Mouse (Mus musculus) kidney, postnatal 4 days (tissue): ENCODE results near the gene Prdx2.

Source experiments
- DNase-seq, 2 experiments: peaks; one replicate each; pipeline ENCODE4 v3.0.0; 2021; ENCODE audit warnings: mixed read lengths in 2 of 2

Prdx2 gene

DNA sequence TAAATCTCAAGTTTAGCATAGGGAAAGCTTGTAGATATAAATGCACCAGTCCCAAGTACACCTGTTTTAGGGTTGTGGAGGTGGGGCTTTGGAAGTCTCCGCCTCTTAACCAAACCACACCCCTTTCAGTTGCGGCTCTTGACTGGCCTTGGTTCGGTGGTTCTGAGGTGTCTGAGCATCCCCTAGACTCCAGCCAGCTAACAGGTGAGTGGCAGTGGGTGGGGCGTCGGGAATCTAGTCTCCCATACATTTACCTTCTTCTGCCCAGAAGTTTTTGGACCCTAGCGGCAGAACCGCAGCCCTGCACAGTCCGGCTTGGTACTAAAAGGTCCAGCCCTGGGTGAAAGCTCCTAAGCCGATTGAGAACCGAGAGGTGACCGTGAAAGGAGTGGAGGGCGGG is 19.6 kb upstream of the Prdx2 start:
- no peak for DNase-seq

DNA sequence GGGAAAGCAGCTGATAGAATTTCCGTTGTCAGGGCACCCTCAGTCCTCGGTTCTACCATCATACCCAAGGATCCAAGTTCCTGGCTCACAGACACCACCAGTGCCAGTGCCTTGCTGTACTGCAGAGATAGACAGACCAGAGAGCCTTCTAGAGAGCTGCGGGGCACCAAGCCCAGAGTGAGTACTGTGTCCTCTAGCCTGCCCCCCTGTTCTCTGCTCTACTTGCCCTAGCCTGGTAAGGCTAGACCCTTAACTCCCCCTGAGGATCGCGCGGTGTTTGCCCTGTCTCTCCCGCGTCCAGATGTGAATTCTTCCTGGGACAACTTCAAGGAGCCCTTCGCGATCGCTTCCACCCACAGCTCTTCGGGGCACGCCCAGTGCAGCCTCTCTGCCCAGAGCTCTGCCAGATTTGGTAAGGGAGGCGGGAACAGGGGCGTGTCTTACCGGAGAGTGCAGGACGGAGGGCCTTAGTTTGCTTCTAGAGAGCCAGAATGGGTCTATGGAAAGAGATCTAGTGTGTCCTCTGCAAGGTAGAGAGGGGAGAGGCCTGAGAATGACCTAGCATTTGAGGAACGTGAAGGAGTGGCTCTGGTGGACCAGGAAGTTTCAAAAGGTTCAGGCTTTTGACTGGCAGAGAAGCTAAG is 16.7 kb upstream of the Prdx2 start:
- DNase-seq, result peak; percentile 43 to 57

DNA sequence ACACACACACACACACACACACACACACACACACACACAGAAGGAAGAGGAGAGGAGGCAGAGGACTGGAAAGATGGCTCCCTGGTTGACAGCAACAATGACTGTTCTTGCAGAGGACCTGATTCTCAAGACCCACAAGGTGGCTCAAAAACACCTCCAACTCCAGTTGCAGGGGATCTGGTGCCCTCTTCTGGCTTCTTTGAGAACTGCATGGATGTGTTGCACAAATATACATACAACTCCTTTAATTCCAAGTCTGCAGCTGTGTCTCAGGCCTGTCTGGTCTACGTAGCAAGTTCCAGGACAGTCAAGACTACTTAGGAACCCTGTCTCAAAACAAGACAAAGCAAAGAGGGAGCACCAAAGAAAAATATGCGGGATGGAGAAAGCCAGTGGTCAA is 12.6 kb upstream of the Prdx2 start:
- DNase-seq, result peak; percentile 83 to 86

DNA sequence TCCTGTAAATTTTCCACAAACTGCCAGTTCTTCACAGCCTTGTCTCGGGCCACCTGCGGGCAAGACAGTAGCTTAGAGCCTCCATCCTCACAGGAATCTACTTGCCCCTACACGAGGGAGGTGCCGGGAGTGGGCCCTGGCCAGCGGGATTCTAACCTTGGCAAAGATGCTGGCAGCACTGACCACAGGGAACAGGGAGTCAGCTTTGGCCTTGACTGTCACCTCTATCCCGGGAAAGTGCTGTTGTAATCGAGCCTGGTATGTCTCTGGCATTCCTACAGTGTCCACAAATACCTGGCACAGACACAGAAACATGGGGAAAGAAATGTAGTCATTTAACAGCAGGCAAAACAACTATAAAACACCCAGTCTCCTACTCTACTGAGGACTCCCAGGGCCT is 9.6 kb upstream of the Prdx2 start:
- DNase-seq, result no peak

DNA sequence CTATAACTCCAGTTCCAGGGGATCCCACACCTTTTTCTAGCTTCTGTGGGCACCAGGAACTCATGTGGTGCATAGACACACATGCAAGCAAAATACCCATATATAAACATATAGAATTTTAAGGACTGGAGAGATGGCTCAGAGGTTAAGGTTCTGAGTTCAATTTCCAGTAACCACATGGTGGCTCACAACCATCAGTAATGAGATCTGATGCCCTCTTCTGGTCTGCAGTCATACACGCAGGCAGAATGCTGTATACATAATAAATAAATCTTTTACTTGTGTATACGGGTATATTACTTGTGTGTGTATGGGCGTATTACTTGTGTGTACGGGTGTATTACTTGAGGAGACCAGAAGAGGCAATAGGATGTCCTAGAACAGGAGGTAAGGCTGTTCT is 5.4 kb upstream of the Prdx2 start:
- no peak for DNase-seq

DNA sequence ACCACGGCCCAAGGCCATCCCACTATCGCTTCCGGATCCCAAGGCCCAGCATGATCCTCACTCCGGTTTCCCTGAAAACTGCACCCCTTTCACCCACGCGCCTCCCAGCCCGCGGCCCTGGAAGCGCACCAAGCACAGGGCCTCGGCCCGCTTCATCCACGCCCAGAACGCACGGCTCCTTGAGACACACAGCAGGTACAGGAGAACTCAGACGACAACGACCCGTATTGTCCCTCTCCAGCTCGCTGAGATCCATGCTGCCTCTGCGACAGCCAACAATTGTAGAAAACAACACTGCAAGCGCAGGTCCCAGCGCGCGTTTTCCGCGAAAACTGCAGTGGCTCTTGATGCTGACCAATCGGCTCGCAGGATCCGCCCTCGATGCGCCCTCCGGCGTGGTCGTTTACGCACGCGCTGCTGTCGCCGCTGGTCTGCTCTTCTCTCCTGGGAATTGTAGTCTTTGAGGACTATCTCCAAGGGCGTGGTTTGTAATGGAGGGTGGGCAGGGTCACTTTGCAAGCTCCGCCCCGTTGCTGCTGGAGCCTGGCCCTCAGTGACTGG is 3.6 kb upstream of the Prdx2 start:
- peak; percentile 95 to 97 for DNase-seq

DNA sequence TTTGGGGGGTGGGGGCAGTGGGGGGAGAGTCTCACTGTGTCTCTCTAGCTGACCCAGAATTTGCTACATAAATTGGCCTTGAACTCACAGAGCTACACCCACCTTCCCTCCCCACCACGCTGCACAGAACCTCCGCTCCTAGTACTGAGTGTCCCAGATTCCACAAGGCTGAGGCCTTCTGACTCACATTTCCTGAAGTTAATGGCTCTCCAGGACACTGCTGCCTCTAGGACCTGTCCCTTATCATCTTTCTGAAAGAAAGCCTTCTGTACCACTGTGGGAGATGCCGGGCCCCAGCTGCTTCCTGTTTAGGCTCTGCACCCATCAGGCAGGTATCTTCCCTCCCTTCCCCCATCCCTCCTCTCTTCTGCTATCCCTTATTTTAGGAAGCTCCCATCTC is 2.8 kb upstream of the Prdx2 start:
- DNase-seq, result no peak

DNA sequence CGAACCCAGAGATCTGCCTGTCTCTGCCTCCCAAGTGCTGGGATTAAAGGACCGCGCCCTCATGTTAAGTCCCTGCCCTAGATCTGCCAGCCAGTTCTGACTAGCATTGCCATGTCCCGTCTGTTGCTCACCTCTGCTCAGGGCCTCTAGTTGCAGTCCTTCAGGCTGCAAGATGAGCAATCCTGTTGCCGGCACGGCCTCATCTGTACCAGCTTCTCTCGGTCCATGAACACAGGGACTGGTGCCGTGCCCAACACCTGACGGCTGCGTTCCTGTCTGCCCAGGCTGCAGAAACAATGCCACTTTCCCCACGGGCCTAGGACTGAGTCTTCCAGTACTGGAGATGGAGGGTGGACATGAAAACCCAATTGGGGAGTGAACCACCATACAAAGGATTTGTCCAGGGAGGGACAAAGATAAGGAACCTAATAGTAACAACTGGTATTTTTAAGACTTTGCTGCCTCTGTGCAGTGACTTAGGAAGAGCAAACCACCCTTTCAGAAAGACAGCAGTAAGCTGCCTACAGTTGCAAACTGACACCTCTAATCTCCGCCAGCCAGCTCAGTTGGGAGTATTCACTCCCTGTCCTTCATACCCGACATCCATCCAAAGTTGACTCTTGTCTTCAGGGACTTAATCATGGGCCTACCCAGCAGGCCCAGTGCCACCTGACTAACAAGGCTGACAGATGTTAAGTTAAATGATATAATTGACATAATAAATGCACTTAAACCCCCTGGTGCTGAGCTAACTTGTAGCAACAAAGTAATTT is 1.7 kb upstream of the Prdx2 start:
- no peak for DNase-seq

DNA sequence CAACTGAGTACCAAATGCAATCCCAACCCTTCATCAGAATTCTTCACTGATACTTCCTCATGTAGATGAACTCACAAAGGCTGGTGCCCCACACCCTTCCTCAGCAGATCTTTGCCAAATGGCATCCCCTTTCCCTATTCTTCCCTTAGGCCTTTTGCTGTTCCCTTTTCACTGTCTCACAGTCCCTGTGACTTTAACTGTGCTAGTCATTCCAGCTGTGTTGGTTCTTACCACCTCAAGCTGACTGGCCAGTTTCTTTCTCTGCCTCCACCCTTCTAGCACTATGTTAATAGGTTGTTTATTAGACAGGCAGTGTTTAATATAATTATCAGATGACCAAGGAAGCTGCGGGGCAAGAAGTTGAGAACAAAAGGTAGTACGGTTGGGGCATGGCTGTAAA is 737 bp upstream of the Prdx2 start:
- DNase-seq, result no peak

DNA sequence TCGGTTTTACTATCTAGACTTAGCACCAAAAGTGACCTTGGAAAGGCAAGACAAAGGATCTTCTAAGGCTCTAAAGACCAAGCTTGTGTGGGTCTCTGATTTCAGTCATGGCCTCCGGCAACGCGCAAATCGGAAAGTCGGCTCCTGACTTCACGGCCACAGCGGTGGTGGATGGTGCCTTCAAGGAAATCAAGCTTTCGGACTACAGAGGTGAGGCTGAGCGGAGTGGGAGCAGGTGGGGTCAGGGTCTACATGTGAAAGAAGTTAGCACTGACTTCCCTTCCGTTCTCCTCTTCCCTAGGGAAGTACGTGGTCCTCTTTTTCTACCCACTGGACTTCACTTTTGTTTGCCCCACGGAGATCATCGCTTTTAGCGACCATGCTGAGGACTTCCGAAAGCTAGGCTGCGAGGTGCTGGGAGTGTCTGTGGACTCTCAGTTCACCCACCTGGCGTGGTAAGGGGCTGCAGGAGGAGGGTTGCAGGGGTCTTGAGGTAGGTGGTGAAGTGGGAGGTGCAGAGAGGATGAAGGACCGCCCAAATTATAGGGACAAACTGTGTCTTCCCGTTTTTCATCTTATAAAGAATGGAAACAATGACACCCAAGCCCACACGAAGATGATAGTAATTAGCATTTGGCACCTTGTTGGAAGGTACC is 876 bp downstream of the Prdx2 start:
- peak; percentile 48 to 57 for DNase-seq

DNA sequence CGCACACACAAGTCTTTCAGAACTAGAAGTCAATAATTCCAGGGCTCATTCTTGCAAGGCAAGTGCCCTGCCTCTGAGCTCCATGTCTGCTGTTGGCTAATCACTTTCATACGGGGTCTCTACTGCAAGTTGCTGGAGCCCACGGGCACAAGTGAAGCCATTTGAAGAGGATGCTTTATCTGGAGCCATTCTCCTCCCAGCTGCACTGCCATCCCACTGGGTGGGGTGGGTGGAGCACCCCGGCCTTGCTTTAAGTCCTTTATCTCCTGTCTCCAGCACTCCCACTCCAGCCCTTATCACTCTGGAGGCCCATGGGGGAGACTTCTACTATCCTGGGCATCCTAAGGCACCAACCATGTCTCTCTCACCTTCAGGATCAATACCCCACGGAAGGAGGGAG is 1.5 kb downstream of the Prdx2 start:
- DNase-seq, result no peak

DNA sequence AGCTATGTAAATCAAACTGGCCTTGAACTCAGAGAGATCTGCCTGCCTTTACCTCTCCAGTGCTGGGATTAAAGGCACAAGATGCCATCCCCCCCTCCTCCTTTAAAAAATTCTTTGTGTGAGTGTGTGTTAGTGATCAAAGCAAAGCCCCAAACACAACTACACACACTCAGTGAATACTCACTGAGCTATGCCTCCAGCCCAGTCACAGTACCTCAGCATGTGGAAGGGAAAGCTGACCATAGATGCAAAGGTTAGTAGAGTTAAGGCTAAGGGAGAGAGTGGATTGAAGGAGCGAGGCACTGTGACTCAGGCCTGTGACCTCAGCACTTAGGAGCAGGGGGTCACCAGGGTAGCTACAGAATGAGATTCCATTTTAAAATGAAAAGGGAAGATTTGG is 3.7 kb downstream of the Prdx2 start:
- DNase-seq, result no peak

DNA sequence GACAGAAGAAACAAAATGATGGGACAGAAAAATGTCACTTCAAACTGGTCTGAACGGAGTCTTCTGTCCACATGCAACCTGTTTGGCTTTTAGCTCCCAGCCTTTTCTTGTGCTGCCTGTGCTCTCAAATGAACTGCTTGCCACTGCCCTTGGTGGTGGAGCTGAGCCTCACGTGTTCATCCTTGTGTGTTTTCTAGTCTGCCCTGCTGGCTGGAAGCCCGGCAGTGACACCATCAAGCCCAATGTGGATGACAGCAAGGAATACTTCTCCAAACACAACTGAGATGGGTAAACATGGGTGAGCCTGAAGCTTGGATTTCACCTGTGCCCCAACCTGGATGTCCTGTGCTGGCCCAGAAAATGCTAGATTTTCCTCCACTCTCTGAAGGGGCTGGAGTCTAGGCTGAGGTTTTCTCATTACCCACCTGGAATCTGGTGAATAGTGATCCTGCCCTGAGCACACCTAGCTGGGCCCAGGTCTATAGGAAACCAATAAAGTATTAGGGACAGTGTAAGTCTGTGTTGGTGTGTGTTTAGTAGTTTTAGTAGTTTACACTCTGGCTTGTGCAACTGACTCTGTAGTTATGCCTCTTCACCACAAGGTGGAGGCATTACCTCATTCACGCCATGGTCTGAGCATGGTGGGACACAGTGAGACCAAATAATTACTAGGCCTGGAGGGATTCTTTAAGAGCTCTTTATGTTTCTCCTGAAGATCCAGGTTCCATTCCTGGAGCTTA is 4.6 kb downstream of the Prdx2 start:
- DNase-seq, result peak; percentile 41 to 65

DNA sequence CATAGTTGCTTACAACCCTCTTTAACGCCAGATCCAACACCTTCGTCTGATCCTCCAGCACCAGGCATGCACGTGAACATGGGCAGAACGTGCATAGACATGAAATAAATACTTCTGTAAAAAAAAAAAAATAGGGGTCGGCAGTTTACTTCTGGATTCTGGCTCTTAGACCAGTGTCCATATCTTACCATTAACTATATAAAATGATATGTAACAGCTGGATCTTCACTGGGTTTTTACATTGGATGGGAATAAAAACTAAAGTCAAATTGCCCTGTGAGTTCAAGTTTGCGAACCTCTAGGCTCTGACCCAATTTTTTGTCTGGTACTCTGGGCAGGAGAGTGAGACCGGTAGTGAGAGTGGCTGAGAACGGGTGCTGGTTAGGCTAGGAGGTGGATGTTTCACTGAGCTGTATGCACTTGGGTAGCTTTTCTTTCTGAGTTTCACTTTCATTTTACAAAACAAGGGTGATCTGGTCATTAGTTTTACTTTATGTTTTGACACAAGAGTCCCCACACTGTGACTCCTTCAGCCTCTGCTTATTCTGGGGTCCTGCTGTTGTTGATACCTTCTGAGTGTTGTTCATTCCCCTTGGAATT is 5.3 kb downstream of the Prdx2 start:
- no peak for DNase-seq

DNA sequence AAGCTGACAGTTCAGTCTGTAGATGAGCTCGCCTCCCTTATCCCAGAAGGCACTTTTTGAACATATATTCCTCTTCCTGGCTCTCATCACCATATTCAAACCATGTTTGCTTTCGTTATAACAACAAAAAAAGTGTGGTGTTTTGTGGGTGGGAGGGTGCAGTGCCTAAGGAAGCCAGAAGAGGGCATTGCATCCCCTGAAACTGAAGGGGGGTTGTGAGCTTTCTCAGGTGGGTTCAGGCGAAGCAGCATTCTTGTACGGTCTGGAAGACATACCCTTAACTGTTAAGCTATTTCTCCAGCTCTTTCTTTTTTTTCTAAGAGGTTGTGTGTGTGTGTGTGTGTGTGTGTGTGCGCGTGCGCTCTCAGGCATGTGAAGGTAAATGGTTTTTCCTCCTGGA is 6.0 kb downstream of the Prdx2 start:
- peak; percentile 81 to 84 for DNase-seq

DNA sequence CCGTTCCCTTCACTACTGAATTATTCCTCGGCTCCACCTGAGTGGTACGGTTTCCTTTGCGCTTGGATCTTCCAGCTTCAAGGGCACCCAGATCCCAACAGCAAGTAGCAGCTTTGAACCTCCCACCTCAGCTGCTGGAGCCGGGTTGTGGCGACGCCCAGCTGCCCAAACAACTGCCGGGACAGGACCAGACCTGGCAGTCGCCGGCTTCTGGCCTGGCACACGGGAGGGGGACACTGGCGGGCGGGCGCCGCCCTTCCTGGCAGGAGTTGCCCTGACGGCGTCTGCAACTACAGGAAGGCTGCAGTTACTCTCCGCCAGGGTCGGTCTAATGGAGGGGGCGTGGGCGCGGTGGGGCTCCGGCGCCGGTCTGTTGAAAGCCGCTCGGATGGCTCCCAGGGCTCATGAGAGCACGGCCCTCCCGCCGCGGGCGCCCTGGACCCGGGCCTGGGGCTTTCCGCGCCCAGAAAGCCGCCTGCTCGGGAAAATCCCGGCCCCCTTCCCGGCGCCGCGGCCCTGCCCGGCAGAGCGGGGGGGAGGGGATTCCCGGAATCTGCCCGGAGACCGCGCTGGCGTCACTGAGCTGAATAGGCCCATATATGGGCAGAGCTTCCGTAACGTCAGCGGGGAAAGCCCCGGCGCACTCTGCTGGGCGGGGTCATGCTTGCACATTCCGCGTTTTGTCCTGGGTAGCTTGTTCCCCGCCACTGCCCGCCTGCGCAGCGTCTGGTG is 6.8 kb downstream of the Prdx2 start:
- DNase-seq, result peak; percentile 94 to 96

DNA sequence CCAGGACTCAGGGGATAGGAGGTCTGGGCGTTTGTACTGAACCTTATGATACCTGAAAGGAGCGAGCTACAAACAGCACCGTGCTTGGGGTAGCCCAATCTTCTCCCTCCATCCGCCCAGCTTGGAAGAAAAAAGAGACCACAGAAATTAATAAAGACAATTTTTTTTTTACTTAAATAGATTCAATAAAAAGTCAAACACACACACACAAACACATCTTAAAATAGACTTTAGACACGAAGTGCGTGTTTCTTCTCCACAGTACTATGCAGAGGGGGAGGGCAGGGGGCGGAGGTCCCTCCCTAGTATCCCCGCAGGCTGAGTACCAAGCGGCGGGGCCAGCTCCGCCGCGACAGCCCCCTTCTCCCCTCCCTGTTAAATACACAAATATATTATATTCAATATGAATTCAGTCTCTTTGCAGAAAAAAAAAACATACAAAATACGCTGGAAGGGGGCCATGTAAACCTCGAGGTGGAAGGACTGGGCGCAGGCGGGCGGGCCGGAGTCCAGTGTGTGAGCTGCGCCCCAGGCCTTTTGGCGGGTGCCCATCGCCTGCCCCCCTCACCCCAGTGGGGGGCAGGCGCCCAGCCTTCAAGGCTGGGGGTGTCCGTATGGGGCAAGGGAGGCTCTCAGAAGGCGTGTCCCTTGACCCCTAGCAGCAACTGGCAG is 7.5 kb downstream of the Prdx2 start:
- peak in 1 of 2 experiments; percentile 22 for DNase-seq

DNA sequence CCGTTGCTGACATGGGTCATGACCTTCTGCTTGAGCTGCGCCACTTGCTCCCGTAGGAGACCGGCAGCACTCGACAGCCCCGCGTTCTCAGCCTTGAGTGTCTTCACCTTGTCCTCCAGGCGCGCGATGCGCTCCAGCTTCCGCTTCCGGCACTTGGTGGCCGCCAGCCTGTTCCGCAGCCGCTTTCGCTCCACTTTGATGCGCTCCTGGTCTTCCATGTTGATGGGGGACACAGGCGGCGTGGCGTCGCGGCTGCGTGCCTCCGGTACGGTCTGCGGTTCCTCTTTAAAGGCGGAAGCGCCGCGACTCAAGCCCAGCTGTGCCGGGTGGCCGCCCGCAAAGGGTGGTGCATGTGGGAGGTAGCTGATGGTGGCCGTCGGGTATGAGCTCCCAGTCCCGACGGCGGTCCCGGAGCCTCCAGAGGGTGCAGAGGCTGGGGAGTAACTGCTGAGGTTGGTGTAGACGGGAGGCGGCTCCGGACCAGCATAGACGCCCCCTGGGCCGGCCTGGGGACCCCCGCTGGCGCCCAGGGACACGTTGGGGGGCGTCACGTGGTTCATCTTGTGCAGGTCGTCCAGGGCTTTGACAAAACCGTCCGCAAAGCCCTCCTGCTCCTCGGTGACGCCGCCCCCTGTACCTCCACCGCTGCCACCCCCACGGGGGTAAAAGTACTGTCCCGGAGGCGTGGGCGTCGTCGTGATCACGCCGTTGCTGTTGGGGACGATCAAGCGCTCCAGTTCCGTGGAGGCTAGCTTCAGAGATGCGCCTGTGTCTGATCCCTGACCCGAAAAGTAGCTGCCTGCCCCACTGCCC is 8.3 kb downstream of the Prdx2 start:
- DNase-seq, result peak; percentile 75 to 84

DNA sequence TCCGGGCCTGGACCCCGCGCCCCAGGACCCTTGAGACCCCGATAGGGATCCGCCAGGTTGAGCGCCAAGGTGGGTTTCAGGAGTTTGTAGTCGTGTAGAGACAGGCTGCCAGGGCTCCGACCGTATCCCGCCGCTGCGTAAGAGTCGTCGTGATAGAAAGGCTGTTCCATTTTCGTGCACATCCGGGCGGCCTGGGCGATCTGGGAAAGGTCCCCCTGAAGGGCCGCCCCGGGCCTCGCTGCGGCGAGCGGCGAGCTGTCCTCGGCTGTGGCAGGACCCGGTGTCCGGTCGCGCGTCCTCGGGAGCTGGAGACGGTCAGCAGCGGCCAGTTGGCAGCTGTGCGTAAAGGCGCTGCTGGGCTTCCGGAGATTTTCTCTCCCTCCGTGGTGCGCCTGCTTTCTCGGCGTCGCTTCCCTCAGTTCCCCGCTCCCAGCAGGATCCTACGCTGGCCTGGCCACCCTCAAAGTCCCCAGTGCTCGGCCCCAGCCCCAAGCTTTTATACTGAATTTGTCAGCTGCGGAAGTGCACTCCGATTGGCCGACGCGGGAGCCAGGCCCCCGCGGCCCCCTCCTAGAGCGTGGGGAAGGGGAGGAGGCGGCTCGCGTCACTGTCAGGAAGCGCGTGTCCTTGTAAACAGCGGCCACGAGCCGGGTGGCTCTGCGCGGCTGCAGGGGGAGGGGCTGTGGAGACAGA is 9.0 kb downstream of the Prdx2 start, which contains the start of gene Junb:
Gene Junb, minus strand, starts transcription at position 471 of the 693 bp plus-strand sequence.
- DNase-seq, result peak; percentile 91 to 95
